Mouse (Mus musculus) left cerebral cortex, adult 11 months (tissue): Measurements from ENCODE around the gene Trim15.
"Not testable (repeated sequence)": the region's sequence is repeated elsewhere in the genome, so short reads cannot be mapped to it uniquely, and the experiment has no call there.

Experiments used
- DNase-seq: peaks from one replicate; pipeline ENCODE4 v3.0.0; 2022; ENCODE audit warnings: low spot score

The Trim15 gene

DNA sequence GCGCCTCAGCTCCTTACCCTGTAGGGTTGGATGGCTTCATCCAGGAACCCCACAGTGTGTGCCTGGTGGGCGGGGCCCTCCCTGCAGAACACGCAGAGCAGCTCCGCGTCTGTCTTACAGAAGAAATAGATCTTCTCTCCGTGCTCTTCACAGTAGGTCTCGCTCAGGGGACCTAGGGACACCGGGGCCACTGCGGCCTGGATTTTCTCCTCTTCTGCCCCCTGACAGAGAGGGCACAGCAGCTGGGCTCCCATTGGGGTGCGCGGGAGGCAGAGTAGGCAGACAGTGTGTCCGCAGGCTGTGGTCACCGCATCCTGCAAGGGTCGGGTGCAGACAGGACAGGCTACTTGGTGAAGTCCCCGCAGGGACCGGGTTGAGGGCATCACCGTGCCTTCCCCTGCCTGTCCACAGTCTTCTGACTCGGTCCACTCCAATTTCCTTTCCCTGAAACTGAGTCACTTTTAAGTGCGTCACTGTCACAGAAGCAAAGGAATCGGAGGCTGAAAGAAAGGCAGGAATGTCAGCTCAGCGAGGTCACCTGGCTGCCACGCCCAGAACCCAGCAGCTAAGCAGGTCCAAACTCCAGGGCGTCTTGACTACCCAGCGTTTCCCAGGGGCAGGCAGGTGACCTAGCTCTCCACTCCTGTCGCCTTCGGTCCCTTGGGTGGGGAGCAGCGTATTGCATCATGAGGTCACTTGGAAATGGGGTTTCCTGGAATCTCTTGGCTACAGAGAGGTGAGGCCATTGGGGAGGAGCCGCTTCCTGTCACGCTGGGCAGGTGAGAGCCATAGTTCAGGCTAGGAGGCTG lies at the start of gene Trim15:
Gene Trim15, minus strand, starts transcription at position 492 of the 809 bp plus-strand sequence.
- DNase-seq, result no peak

DNA sequence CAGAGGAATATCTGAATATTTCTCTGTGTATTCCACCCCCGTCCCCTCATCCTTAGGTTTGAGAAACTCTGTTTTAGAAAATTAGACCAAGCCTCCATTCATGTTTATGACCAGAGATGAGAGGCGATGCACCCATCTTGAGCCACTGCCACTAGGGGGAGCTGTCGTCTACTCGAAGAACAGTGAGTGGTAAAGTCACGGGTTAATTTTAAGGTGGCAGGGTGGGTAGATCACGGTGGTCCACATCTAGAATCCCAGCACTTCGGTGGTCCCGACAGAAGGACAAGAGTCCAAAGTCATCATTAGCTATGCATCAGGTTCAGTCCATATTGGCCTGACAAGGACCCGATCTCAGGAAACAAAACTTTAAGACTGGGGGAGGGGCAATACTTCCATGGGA lies 48.1 kb upstream of the Trim15 start:
- DNase-seq, result no peak

DNA sequence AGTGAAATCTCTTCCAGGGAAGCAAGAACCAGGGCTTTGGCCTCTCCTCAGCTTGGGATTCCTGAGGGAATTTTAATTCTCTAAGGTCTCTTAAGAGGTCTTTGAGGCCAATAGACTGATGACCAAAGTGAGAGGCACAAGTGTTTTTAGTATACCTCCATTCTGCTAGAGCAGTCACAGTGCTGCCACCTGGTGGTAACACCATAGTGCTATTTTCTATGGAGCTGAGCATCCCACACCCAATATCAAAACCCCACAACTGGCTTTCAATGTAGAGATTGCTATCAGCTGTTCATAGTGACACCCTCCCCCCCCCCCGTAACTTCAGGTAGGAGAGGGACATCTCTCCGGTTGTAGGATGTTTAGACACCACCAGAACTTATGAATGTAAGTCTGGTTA lies 47.1 kb upstream of the Trim15 start:
- peak; percentile 56 for DNase-seq

DNA sequence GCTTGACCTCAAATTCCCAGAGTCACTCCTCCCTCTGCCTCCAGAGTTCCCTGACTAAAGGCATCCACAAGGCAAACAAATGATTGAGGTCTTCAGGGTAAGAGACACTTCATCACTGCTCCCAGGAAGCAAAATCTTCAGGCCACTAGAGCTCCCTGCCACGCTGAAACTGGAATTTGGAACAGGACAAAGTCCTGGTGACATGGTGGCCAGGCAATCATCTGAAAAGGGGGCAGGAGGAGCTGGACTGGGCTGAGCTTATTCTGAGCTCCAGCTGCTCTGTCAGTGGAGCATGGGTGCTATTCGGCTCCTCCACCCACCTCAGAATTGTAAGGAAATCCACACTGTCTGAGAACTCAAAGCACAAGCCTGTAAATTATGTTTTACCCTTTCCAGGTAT lies 45.0 kb upstream of the Trim15 start:
- no peak for DNase-seq

DNA sequence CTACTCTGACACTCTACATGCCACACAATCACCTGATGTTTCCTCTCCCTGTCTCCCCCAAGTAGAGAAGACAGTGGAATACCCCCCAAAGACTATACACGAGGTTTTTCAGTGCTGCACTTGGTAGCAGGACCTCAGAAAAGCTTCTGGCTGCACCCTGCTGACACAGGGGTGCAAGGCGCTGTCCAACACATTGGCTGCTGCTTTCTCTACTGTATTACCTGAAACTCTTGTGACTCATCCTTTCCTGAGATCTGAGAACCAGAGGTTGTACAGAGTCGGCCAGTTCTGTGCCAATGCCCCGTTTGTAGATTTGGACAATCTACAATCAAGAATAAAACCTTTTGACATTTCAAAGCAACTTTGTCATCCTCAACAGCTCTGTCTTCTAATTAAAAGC lies 42.8 kb upstream of the Trim15 start:
- no peak for DNase-seq

DNA sequence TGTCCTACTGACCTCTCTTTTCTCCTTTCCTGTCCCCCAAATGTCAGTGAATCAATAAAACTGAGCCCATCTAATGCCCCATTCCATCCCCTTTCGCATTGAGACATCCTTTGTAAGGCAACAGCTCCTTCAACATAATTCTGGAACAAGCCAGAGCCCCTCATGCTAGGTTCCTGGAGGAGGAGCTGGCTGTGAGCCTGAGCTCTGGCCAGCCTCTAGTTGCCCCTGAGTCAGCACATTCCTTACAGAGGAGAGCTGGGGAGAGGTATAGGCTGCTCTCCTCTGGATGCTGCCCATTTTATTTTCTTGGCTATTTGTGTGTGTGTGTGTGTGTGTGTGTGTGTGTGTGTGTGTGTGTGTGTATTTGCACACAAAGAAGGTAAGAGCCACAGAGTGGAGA lies 41.2 kb upstream of the Trim15 start:
- no peak for DNase-seq

DNA sequence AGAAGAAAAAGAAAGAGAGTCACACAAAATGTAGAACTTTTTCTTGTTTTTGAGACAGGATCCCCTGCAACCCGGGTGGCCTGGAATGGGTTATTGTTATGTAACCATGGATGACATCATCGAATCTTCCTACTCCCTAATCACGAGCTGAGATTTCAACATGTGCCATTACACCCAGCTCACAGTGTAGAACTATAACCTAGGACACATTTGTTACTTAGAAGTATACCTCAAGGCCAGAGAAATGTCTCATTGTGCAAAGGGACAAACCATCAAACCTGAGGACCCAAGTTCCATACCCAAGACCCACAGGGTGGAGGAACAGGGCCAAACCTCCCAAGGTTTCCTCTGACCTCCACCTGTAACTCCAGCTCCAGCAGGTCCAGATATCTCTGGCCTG lies 36.6 kb upstream of the Trim15 start:
- no peak for DNase-seq

DNA sequence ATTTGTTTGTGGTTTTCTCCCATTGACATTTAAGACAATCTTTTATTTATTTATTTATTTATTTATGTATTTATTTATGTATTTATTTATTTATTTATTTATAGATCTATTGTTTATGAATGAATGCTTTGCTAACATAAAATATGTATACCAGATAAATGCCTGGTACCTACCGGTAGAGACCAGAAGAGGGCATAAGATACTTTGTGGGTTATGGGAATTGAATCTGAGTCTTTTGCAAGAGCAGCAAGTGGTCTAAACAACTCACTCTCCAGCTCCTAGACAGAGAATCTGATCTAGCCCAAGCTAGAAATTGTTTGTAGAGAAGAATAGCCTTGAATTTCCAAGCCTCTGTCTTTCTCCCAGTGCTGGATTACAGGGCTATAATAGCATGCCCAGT lies 33.7 kb upstream of the Trim15 start:
- DNase-seq, result no peak

DNA sequence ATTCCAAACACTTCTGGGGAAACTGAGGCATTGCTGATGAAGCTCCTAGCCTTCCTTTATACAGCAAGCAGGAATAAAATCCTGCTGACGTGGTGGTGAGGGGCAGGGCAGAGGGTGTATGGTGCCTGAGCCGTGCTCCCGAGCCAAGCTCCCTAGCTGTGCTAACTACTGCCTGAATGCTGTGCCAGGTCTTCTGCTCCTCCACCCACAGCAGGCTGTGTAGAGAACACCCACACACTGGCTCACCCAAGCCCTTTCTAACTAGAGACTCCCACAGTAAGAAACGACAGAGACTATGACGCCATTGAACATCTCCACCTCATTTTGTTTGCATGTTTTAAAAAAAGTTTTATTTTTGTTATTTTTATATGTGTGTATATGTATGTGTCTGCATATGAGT lies 33.0 kb upstream of the Trim15 start:
- no peak for DNase-seq

DNA sequence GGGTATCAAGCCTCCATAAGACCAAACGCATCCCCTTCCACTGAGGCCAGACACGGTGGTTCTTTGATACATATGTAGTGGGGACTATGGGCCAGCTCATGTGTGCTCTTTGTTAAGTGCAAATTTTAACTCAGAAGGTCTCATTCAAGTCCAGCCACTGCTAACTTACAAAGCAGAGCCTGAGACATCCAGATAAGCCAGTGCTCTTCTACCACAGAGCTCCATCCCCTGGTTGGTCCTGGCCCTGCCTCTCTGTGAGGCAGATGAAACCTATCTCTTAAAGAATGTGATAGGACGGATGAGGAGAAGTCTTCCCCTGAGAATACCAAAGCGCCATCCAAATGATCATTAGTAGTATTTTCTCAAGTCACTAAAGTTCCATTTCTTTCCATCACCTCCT lies 32.4 kb upstream of the Trim15 start:
- no peak for DNase-seq

DNA sequence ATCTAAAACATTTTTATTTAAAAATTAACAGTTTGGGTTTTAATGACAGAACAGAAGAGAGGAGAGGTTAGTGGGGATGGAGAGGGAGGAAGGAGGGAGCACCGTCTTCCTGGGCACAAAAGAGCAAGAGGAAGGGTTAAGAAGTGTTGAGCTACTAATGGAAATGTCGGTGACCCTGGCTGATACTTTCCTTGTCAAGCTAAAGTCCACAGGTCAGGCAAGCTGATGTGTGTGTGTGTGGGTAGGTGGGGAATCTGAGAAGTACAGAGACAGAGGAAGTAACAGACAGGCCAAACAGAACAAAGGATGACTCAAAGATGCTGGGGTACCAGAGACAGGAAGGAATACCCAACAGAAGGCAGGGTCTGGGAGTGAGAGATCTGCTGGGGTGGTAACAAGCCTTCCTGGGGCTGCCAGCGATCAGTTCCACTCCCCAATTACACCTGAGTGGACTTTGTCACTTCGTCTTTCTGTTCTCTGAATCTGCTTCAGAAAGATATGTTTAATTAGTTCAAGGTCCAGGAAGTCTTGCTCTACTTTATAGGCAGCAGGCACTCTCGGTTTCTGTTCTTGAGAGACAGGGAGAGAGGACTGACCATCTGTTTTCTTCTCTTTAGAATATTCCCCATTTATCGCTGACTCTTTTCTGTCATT lies 30.7 kb upstream of the Trim15 start, which contains the start of gene Trim31:
Gene Trim31, plus strand, starts transcription at position 567 of the 654 bp plus-strand sequence.
- no peak for DNase-seq

DNA sequence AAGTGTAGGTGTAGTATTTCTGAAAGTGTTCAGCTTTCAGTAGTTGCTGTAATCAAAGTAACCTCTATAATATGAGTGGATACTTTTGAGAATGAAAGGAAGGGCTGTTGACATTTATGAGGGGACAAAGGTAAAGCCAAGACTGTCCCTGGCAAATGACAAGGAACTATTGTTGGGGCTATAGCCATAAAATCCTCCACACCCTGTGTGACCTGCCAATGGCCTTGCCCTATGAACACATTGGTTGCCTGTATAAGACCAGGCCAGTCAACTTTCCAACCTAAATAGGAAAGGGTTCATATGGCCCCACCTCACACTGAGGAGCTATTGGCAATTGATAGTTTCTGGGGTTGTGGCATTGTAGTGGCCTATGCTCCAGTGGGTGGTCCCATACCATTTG lies 30.1 kb upstream of the Trim15 start:
- DNase-seq, result no peak

DNA sequence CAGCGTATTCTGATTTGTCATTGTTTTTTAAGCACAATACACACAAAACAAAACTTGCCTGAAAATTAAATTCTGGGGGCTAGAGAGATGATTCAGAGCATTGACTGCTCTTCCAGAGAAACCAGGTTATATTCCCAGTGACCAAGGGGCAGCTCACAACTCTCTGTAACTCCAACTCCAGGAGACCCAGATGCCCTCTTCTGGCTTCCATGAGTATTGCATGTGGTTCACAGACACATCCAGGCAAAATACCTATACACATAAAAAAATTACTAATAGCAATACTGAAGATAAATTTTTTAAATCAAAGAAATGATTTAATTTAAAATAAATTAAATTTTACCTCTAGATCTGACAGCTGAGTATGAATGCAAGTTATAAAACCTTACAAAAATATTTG lies 29.6 kb upstream of the Trim15 start:
- DNase-seq, result no peak

DNA sequence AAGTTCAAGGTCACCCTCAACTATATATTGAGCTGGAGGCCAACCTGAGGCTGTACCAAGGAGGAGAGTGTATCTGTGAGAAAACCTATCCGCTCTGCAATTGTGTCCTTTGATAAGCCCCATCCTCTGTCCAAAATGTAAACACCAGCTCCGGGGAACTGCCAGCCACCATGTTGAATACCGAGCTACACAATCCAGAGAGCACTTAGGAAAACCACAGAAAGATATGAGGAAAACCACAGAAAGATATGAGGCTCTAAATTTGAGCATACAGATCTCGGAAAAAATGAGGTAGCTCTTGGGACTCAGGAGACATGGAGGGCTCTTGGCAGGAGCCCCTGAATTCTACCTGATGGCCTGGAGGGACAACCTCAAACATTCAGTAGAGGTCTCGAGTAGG lies 26.4 kb upstream of the Trim15 start:
- no peak for DNase-seq

DNA sequence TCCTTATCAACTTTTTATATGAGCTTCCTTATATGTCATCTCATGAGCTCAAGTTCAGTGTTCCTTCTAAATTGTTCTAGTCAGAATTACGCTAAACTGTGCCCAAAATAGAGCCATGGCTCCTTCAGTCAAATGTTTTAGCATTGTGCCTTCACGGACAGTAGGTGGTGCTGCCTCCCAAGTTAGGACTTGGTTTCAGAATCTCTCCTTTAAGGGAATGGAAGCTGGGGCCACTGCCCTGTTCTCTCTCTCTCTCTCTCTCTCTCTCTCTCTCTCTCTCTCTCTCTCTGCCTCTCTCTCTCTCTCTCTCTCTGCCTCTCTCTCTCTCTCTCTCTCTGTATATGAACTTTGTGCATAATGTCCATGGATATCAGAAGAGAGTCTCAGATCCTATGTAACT lies 25.4 kb upstream of the Trim15 start:
- no peak for DNase-seq

DNA sequence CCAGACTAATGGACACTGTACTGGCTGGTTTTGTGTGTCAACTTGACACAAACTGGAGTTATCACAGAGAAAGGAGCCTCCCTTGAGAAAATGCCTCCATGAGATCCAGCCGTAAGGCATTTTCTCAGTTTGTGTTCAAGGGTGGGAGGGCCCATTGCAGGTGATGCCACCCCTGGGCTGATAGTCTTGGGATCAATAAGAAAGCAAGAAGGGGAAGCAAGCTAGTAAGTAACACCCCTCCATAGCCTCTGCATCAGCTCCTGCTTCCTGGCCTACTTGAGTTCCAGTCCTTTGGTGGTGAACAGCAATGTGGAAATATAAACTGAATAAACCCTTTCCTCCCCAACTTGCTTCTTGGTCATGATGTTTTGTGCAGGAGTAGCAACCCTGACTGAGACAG lies 24.5 kb upstream of the Trim15 start:
- not testable (repeated sequence) for DNase-seq

DNA sequence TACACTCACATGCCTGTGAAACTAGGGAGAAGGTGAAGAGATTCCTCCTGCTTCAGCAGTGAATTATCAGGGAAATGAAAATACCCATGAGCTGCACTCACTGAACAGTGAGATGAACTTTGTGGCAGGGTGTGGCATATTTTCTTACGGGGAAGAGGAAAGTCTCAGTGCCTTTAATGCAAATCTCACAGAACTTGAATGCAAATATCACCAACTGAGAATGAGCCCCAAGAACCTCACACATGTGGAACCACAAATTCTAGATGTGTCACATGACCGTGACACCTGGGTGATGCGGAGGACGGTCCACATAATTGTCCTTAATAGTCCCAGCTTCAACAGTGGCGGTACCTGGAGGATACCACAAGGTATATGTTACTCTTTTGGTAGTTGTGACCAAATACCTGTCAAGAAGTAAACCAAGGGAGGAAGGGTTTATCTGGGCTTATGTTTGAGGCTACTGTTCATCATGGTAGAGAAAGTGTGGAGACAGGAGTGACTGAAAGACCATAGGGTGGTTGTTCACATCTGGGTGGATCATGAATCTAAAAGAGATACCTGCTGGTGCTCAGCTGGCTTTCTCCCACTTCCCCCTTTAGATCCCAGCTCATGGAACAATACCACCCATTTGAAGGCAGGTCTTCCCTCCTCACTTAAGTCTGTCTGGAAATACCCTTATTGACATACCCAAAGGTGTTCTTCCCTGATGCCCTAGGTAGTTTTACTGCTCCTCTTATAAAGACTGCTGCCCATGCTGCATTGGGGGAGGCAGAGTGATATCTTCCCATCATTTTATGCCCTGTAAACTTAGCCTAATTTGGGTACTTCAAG lies 23.3 kb upstream of the Trim15 start, which contains the start of gene Trim40:
Gene Trim40, minus strand, starts transcription at position 51 of the 831 bp plus-strand sequence.
- no peak for DNase-seq

DNA sequence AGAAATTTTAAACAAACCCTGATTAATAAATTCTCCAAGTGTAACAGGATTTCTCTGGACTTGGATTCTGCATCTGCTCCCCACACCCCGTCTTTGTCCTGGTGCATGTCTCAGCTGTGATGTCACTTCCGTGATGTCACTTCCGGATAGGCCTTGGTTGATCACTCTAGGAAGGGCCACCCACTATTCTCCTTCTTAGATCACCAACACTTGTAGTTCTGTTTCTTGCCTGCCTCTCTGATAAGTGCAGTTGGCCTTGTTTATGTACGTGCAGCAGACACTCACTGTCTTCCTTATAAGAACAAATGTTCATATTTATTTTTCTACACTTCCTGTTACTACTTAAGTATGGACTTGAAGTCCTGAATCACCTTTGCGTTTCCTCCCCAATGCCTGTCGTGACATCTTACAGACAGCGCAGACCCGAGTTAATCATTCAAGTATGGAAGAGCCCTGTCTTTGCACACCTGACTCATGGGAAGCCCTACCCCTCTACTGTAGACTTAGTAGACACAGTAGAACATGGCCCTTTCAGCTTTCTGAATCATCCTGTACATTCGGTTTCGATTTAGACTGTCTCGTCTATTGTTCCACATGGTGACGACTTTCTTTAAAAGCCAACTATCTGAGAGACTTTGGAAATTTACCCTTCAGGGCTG lies 18.3 kb upstream of the Trim15 start:
- DNase-seq, result no peak

DNA sequence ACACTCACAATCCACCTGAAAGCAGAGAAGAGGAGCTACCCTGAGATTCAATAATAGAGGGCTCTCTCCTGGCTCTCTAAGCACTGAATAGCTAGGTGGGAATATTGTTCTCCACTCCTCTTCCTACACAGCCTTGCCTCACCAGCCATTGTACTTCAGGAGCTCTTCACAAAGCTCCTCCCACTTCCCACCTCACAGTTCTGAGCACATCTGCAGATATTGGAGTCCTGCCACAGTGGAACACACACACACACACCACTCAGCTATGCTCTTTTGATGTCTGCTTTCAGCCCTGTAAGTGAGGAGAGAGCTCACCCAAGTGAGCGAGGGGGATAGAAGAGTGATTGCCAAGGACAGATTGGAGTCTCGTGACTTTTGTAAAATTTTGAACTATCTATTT lies 16.3 kb upstream of the Trim15 start:
- DNase-seq, result no peak

DNA sequence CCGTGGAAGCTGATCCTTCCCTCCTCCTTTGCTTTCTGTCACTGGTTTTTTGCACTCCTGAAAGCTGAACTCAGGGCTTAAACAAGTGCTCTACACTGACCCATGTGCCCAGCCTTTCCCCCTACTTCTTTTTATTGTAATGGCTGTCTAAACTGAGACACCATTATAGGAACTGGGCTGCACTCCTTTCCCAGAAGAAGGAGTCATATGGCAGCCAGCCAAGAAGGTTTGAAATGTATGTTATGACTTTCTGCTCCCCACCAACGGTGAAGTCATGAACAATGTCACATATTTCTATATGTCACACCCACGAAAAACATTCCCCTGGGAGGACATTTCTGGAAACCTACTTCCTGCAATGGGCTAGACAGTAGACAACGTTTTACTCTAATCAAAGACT lies 7.6 kb upstream of the Trim15 start:
- no peak for DNase-seq

DNA sequence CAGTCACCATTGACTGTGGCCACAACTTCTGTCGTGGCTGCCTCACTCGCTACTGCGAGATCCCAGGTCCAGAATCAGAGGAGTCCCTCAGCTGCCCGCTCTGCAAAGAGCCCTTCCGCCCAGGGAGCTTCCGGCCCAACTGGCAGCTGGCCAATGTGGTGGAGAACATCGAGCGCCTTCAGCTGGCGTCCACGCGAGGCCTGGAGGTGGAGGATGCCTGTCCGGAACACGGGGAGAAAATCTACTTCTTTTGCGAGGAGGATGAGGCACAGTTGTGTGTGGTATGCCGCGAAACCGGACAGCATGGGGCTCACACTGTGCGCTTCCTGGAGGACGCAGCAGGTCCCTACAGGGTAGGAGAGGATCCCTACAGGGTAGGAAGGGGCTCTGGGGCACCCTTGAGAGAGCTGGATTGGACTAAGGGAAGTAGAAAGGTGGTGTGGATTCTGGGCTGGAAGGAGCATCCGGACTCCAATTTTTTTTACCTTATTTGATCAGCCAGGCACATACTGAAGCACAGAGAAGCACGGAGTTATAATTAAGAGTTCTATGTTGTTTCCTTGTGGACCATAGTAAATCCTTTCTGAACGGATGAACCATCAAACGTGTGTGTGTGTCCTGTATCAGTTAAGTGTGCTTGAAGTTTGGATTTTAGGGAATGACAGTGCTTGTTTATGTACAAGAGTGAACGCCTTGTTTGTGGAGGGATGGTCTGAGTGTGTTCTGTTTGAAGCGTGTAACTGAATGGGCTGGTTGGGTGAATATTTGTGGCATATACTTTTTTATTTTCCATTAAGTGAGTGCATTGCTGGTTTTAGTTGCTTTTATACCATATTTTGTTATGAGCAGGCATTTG lies 3.2 kb upstream of the Trim15 start:
- no peak for DNase-seq
